Mouse (Mus musculus): ENCODE measurements around the gene Inha. TPM values are rescaled to one million over a fixed set of nuclear protein-coding genes. Genes with fewer than 3 reads are reported as not detected.

The Inha gene
- polyA plus RNA-seq, 1 experiment from 2014 or later = 7.8 TPM

DNA sequence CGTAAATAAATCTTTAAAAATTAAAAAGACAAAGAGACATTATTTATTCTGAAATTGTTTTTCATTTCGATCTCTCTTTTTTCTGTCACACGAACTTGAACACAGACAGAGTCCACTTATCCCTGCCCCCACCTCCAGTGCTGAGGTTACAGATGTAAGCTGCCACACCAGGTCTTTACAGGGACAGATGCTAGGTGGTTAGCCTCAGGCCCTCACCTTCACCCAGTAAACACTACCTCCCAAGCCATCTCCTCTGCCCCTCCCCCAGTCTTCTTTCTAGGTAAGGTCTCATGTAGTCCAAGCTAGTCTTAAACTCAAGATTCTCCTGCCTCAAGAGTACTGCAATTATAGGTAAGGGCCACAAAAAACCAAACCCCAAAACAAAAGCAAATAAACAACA lies 5.7 kb downstream of the Inha start:
- Histone ChIP-seq H3K27ac (peak overlapping the region; percentile 89), H3K4me3 (no peak overlapping the region), H3K4me1 (peaks cover 79% of the 10 kb centered on the region), H3K36me3 (no peaks in the 10 kb centered on the region), H3K27me3 (ENCODE audit: insufficient read depth, poor library complexity, severe bottlenecking) (no peaks in the 10 kb centered on the region), H3K9me3 (no peaks in the 10 kb centered on the region)
- no peak for DNase-seq (ENCODE audit: low spot score)
- WGBS = 86% methylated on average over 3 of the region's 3 CpGs

DNA sequence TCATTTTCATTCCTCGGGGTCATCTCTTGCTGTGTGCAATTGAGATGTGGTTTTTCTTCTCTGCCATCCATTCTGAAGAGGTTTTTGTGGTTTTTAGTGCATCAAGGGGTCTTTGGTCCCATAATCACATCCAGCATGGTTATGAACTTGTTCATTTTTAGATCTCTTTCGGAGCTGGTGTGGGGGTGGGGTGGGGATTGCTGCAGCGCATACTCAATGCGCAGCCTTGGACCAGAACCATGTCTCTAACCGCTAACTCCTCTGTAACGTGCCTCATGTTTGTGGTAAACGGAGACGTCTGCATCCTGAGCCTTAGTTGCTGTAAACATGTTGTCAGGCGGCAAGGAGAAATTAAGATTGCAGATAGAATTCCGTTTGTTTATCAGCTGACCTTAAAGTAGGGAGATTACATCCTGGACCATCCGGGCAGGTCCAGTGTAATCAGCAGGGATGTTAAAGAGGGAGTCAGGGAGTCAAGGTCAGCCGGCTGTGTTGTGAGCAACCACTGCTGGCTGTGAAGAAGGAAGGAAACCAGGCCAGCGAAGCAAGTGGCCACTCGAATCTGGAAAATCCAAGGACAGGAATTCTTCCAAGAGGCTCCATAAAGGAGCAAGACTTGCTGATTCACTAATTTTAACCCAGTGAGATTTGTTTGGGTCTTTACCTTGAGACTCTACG lies 10.0 kb downstream of the Inha start:
- WGBS = 52% methylated on average over 15 of the region's 15 CpGs
- no peaks in the 10 kb centered on the region for H3K9me3 ChIP-seq
- no peak overlapping the region for H3K4me3 ChIP-seq
- H3K27me3 ChIP-seq (ENCODE audit: insufficient read depth, poor library complexity, severe bottlenecking) = no peaks in the 10 kb centered on the region
- no peaks in the 10 kb centered on the region for H3K36me3 ChIP-seq
- H3K4me1 ChIP-seq = peaks cover 45% of the 10 kb centered on the region
- peak overlapping the region; percentile 65 for H3K27ac ChIP-seq
- DNase-seq (ENCODE audit: low spot score) = peak; percentile 74

DNA sequence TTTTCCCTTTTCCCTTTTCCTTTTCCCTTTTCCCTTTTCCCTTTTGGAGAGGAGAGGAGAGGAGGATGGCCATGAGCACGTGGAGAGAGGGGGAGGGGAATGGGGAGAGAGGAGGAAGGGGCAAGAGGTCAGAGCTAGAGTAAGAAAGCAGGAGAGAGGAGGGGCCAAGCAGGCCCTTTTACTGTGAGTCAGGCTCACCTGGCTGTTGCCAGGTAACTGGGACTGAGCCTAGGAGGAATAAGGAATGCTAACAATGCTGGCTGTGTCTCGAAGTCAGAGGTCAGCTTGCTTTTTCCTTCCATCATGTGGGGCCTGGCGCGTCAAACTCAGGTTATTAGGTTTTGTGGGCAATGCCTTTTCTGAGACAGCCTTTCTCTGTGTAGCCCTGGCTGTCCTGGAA lies 11.1 kb downstream of the Inha start:
- no peak overlapping the region for H3K4me3 ChIP-seq
- no peak overlapping the region; the same call in 1 of the 2 replicates for H3K27ac ChIP-seq
- H3K27me3 ChIP-seq (ENCODE audit: insufficient read depth, poor library complexity, severe bottlenecking) = no peaks in the 10 kb centered on the region
- DNase-seq (ENCODE audit: low spot score) = peak; percentile 69
- 40% methylated on average over 4 of the region's 4 CpGs for WGBS
- H3K9me3 ChIP-seq = no peaks in the 10 kb centered on the region
- H3K4me1 ChIP-seq = peaks cover 37% of the 10 kb centered on the region
- H3K36me3 ChIP-seq = no peaks in the 10 kb centered on the region

DNA sequence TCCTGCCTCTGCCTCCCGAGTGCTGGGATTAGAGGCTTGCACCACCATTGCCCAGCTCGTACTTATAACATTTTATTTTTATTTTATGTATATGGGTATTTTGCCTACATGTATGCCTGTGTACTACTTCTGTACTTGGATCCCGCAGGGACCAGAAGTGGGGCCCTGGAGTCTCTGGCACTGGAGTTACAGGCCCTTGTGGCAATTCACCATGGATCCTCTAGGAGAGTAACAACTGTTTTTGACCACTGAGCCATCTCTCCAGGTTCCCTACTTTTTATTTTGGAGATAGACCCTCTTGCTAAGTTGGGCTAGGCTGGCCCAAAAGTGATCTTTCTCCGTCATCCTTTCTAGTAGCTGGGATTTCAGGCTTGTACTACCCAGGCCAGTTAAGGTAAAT lies 11.6 kb downstream of the Inha start:
- H3K4me3 ChIP-seq = no peak overlapping the region
- H3K27me3 ChIP-seq (ENCODE audit: insufficient read depth, poor library complexity, severe bottlenecking) = no peaks in the 10 kb centered on the region
- no peak overlapping the region for H3K27ac ChIP-seq
- H3K9me3 ChIP-seq = no peaks in the 10 kb centered on the region
- no peaks in the 10 kb centered on the region for H3K36me3 ChIP-seq
- DNase-seq (ENCODE audit: low spot score) = no peak
- 90% methylated on average over 4 of the region's 4 CpGs for WGBS
- peaks cover 33% of the 10 kb centered on the region for H3K4me1 ChIP-seq

DNA sequence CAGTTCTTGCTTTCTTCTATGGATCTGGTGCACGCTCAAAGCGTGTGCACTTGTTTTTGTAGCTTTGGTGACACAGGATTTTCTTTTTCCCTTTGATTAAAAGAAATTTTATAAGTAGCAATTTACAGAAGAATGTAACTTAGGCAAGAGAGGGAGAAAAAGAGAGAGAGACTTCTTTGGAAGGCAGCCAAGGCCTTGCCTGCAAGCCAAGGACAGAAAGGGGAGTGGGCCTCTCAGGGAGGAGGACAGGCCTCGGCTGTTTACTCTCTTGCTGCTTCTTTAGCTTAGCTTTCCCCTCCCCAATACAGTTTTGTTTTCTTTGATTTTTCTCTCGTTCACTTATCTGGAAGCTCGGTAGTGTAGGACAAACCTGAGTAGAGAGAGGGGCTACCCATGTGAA lies 12.7 kb downstream of the Inha start:
- Histone ChIP-seq H3K27me3 (ENCODE audit: insufficient read depth, poor library complexity, severe bottlenecking) (no peaks in the 10 kb centered on the region), H3K27ac (peak overlapping the region; percentile 89), H3K36me3 (peaks cover 1% of the 10 kb centered on the region), H3K4me3 (no peak overlapping the region), H3K4me1 (peaks cover 34% of the 10 kb centered on the region), H3K9me3 (no peaks in the 10 kb centered on the region)
- WGBS = 73% methylated on average over 5 of the region's 5 CpGs
- no peak for DNase-seq (ENCODE audit: low spot score)

DNA sequence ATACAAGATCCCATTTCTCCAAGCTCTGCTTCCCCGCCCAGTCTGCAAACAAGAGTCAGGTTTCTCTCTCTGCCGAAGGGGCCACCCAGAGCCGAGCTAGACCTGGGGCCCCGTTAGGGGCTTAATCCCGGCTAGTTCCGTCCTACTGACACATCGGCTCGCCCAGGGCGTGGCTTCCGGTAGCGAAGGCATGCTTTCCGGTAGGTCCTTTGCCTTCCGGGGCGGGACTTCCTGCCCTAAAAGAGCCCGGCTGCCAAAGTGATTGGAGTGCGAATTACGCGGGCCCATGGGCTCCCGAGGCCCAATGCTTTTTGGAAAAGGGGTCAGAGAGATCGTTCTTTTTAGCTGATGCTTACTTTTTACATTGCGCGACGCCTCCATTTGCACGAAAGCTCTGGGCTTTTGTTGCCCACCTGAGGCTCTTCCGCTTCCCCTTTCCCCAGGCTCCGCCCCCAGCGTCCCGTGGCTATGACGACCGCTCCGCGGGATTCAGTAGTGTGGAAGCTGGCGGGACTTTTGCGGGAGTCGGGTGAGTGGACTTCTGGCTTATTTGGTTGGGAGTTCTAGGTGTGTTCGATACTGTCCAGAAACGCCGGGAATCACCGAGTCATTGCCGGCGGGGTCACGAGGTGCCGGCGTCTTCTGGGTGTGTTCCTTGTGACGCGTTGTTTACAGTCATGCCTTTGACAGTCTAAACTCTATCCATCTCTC lies 14.6 kb downstream of the Inha start, which contains the start of gene Stk11ip:
Gene Stk11ip, plus strand, starts transcription at position 209 of the 711 bp plus-strand sequence.
- Histone ChIP-seq H3K9me3 (no peaks in the 10 kb centered on the region), H3K27ac (peak within 1 kb of the TSS; percentile 89), H3K27me3 (ENCODE audit: insufficient read depth, poor library complexity, severe bottlenecking) (no peaks in the 10 kb centered on the region), H3K4me1 (peaks cover 26% of the 10 kb centered on the region), H3K36me3 (peaks cover 20% of the 10 kb centered on the region), H3K4me3 (peak within 1 kb of the TSS; percentile 71)
- under 1% methylated on average over 46 of the region's 46 CpGs for WGBS
- DNase-seq (ENCODE audit: low spot score) = peak; percentile 98

DNA sequence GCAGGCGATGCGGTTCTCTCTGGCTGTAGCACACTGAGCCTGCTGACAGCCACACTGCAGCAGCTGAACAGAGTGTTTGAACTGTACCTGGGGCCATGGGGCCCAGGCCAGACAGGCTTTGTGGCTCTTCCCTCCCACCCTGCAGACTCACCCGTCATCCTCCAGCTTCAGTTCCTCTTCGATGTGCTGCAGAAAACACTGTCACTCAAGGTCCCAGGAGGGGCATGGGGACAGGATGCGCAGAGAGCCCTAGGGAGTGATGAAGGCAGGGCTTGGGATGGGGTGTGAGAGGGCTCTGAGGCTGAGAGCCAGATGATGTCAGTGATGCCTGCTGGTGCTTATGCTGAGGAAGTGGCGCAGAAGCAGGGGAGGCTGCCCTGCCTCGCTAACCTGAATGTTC lies 17.8 kb downstream of the Inha start:
- DNase-seq (ENCODE audit: low spot score) = no peak
- H3K36me3 ChIP-seq = peaks cover 46% of the 10 kb centered on the region
- WGBS = 88% methylated on average over 7 of the region's 7 CpGs
- H3K4me3 ChIP-seq = no peak overlapping the region
- H3K9me3 ChIP-seq = no peaks in the 10 kb centered on the region
- H3K4me1 ChIP-seq = peaks cover 12% of the 10 kb centered on the region
- no peaks in the 10 kb centered on the region for H3K27me3 ChIP-seq (ENCODE audit: insufficient read depth, poor library complexity, severe bottlenecking)
- H3K27ac ChIP-seq = no peak overlapping the region

DNA sequence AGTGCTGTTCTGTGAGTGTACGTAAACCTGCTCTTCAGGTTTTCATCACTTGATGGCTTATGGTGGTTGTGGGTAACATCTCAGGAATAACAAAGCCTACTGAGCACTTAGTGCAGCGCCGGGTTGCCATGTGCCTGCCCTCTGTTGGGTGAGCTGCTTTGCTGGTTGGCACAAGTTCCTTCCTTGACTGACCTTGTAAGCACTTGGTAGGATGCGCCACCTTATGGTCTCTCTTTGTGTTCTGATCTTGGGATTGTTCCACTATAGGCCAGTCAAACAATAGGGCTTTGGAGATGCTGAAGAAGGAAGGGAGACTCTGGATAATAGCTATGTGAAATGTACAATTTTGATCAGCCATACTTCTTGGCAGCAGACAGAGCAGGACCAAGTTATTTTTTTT lies 23.7 kb downstream of the Inha start:
- 64% methylated on average over 4 of the region's 4 CpGs for WGBS
- Histone ChIP-seq H3K4me1 (peaks cover 3% of the 10 kb centered on the region; the same call in 1 of the 2 replicates), H3K27me3 (ENCODE audit: insufficient read depth, poor library complexity, severe bottlenecking) (no peaks in the 10 kb centered on the region), H3K9me3 (no peaks in the 10 kb centered on the region), H3K4me3 (no peak overlapping the region), H3K36me3 (peaks cover 81% of the 10 kb centered on the region), H3K27ac (no peak overlapping the region)
- DNase-seq (ENCODE audit: low spot score) = no peak

DNA sequence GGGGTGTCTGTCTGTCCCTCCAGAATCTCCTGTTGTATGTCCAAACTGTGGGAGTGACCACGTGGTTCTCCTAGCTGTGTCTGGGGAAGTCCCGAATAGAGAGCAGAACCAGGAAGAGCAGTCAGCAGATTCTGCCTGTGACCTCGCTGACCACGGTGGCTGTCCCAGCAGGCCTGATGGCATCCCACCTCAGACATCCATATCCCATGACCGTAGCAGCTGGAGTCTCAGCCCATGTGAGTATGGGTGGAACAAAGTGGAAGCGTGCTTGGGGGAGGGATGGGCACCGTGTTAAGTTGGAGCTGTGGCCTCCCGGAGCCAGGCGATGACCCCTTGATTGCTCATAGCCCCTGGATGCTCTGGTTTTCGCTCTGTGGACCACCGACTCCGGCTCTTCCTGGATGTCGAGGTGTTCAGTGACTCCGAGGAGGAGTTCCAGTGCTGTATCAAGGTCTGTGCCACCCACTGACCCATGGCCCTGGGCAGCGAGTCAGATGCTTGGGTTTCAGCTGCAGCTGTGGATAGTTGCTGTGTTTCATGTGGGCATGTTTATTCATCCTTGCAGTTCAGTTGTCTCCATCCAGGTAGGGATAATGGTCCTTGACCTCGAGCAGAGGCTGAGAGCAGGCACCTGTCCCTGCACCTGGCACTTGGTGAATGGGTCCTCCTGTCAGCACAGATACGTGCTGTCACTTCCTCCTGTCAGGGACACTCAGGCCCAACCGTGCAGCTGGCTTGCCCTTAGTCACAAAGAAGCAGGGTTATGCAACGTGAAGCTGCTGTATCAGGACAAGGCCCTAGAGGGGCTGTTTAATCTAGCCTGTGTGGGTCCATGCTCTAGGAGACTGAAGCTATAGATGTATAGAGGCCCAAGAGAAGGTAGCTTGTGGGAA lies 25.6 kb downstream of the Inha start:
- no peaks in the 10 kb centered on the region for H3K27me3 ChIP-seq (ENCODE audit: insufficient read depth, poor library complexity, severe bottlenecking)
- no peaks in the 10 kb centered on the region for H3K9me3 ChIP-seq
- H3K4me3 ChIP-seq = no peak overlapping the region
- 0 out of 2 replicates have a peak, but pooled peaks cover 2% of the 10 kb centered on the region for H3K4me1 ChIP-seq
- H3K36me3 ChIP-seq = peaks cover 72% of the 10 kb centered on the region
- H3K27ac ChIP-seq = no peak overlapping the region
- 85% methylated on average over 19 of the region's 19 CpGs for WGBS
- no peak for DNase-seq (ENCODE audit: low spot score)

DNA sequence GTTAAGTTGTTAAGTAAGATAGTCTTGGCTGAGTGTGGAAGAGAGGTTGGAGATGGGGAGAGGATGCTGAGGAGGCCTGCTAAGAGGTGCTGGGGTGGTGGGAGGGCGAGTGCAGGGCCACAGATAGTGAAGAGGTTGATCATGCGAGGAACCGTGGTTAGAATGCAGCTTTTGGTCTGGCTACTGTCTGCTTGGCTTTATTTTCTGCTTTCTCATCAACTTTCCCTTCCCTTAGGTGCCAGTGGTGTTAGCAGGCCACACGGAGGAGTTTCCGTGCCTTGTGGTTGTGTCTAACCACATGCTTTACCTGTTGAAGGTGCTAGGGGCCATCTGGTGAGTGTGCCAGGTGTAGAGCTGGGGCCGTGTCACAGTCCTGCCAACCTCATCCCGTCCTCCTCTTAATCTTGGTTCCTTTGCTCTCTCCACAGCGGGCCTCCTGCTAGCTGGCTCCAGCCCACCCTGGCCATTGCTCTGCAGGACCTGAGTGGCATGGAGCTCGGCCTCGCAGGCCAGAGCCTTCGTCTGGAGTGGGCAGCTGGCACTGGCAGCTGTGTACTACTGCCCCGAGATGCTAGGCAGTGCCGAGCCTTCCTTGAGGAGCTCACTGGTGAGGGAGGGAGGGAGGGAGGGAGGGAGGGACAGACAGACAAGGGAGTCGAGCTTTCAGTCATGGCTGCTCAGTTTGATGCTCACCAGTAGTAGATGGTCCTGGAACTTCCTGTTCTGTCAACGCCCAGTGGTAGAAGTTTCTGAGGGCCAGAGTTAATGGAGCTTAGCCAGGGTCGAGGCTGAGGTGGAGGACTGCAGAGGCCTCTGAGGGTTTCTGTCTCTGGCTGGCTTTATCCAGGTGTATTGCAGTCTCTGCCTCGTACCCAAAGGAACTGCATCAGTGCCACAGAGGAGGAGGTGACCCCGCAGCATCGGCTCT lies 26.7 kb downstream of the Inha start:
- Histone ChIP-seq H3K4me3 (no peak overlapping the region), H3K9me3 (no peaks in the 10 kb centered on the region), H3K36me3 (peaks cover 68% of the 10 kb centered on the region), H3K27me3 (ENCODE audit: insufficient read depth, poor library complexity, severe bottlenecking) (no peaks in the 10 kb centered on the region), H3K4me1 (0 out of 2 replicates have a peak, but pooled peaks cover 5% of the 10 kb centered on the region), H3K27ac (peak overlapping the region; percentile 38; the same call in 1 of the 2 replicates)
- no peak for DNase-seq (ENCODE audit: low spot score)
- 81% methylated on average over 19 of the region's 19 CpGs for WGBS

DNA sequence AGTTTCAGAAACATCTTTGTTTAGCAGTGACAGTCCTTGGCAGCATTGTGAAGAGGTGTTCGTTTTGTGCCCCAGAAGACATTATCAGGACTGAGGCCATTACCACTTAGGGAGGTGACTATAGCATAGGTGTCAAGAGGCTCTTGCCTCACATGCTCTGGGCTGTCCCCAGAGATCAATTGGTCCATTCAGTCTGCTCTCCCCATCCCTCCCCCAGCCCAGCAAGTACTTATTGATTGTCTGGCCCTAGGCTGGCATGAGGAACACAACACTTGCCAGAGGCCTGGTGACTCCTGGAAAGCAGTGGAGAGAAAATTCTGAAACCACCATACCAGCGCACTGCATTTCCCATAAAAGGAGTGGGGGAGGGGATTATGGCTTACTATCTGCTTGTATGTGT lies 30.7 kb downstream of the Inha start:
- Histone ChIP-seq H3K27ac (no peak overlapping the region), H3K4me1 (0 out of 2 replicates have a peak, but pooled peaks cover 5% of the 10 kb centered on the region), H3K27me3 (ENCODE audit: insufficient read depth, poor library complexity, severe bottlenecking) (no peaks in the 10 kb centered on the region), H3K4me3 (no peak overlapping the region), H3K9me3 (no peaks in the 10 kb centered on the region), H3K36me3 (peaks cover 39% of the 10 kb centered on the region)
- whole genome bisulfite sequencing = 56% methylated on average over 2 of the region's 2 CpGs
- no peak for DNase-seq (ENCODE audit: low spot score)
